12 mouse cellular contexts compared by ENCODE assay signal in genomic region chr3:31079450-31079849, GRCm38 (mm10). TPM values are rescaled to one million over a fixed set of nuclear protein-coding genes. Genes with fewer than 3 reads are reported as not detected.
A peak's percentile ranks its signal among the peaks of the same experiment; 100 is the strongest.
DNase-seq lines count a peak whose midpoint lies in the region; ATAC-seq and TF ChIP-seq lines count a peak whose summit lies in the region.
"Had no signal": no experiment of that assay in that cellular context is flagged by ENCODE, and none has a peak within 500 bp of the region (broad histone marks: within the 10 kb centered on the region; RNA-seq: fewer than 3 reads in every experiment).

No protein-coding gene starts in this region.

- peak; percentile 36 for DNase-seq in kidney, adult 2 months
- DNase-seq in kidney, adult 11 months, result no peak
- DNase-seq in adipocyte (ENCODE audit: low spot score), result peak; percentile 40
- peak; percentile 70 for DNase-seq in large intestine, adult 2 months (ENCODE audit: low read depth, low spot score)
- no peak for DNase-seq in layer of hippocampus, adult 18-20 months (ENCODE audit: low spot score in 2 of 2)
- DNase-seq: embryo, embryonic 11 days had no signal

- no peaks in the 10 kb centered on the region for H3K27me3 ChIP-seq in kidney, adult 2 months (replicated peaks; ENCODE audit: control insufficient read depth, insufficient read depth, low read length)
- no peaks in the 10 kb centered on the region for H3K27me3 ChIP-seq in small intestine, adult 2 months (ENCODE audit: control insufficient read depth, insufficient read depth, low read length)
- H3K27me3 ChIP-seq: forebrain, embryonic 13.5 days; limb, embryonic 15.5 days; neural tube, embryonic 15.5 days had no signal

- no peak for ATAC-seq in megakaryocyte progenitor cell, adult 5-6 weeks (replicated peaks; ENCODE audit: poor library complexity)
- ATAC-seq: forebrain, embryonic 13.5 days; hindbrain, embryonic 16.5 days had no signal

- no peak overlapping the region for H3K27ac ChIP-seq in kidney, adult 2 months (ENCODE audit: insufficient read depth, low read depth, low read length)
- H3K27ac ChIP-seq in small intestine, adult 2 months (ENCODE audit: insufficient read depth, low read depth, low read length), result peak overlapping the region; percentile 24; the same call in 1 of the 2 replicates
- H3K27ac ChIP-seq: forebrain, embryonic 13.5 days; limb, embryonic 15.5 days; neural tube, embryonic 15.5 days had no signal

- no peak overlapping the region for H3K4me3 ChIP-seq in kidney, adult 2 months (ENCODE audit: insufficient read depth, low read depth, low read length)
- peak overlapping the region; percentile 28 for H3K4me3 ChIP-seq in small intestine, adult 2 months (ENCODE audit: low read depth, low read length)
- H3K4me3 ChIP-seq: forebrain, embryonic 13.5 days; limb, embryonic 15.5 days; neural tube, embryonic 15.5 days had no signal

- 46% methylated on average over 10 of the region's 10 CpGs for WGBS in kidney, adult 2 months
- WGBS in large intestine, adult 2 months, result 32% methylated on average over 10 of the region's 10 CpGs
- 16% methylated on average over 10 of the region's 10 CpGs for WGBS in small intestine, adult 2 months

- peaks cover 9% of the 10 kb centered on the region; the same call in 1 of the 2 replicates for H3K4me1 ChIP-seq in kidney, adult 2 months (ENCODE audit: control insufficient read depth, insufficient read depth, low read length)
- H3K4me1 ChIP-seq in small intestine, adult 2 months (ENCODE audit: control insufficient read depth, insufficient read depth, insufficient read length, low read length), result peaks cover 38% of the 10 kb centered on the region; the same call in 1 of the 2 replicates

- H3K36me3 ChIP-seq in kidney, adult 2 months (ENCODE audit: control insufficient read depth, insufficient read depth, low read length), result no peaks in the 10 kb centered on the region
- H3K36me3 ChIP-seq in small intestine, adult 2 months (ENCODE audit: control insufficient read depth, insufficient read depth, low read length), result no peaks in the 10 kb centered on the region
- H3K36me3 ChIP-seq: limb, embryonic 15.5 days; neural tube, embryonic 15.5 days had no signal

- TF ChIP-seq POLR2A in kidney, adult 2 months (IDR thresholded peaks at IDR 0.05; ENCODE audit: low read depth, low read length), result no peak
- TF ChIP-seq POLR2A in small intestine, adult 2 months (IDR thresholded peaks at IDR 0.05; ENCODE audit: low read depth, low read length), result no peak

- no peak for TF ChIP-seq CTCF in kidney, adult 2 months (conservative IDR thresholded peaks at IDR 0.05; ENCODE audit: insufficient read depth, insufficient read length, low read depth, low read length)
- TF ChIP-seq CTCF in small intestine, adult 2 months (IDR thresholded peaks at IDR 0.05; ENCODE audit: extremely low read depth, insufficient read length, insufficient replicate concordance, low read depth, low read length), result no peak

RNA-seq across cellular contexts. Expression of gene Skil, which starts 15.4 kb away (rescaled TPM):
- polyA plus RNA-seq in kidney, adult 2 months (2012; rRNA removed), result 5.8 and 7.7 TPM in 2 replicates
- polyA plus RNA-seq in large intestine, adult 2 months (2012; rRNA removed), result 8.0 and 21.2 TPM in 2 replicates
- polyA plus RNA-seq in small intestine, adult 2 months (2012; rRNA removed), result 3.4 and 8.5 TPM in 2 replicates
- total RNA-seq in layer of hippocampus, adult 18-20 months (2021), result 10 to 100 TPM; 61.6 to 63.4 TPM
- total RNA-seq in megakaryocyte progenitor cell, adult 5-6 weeks (2015), result 5.9 and 6.7 TPM in 2 replicates
- total RNA-seq in megakaryocyte progenitor cell, adult 5-6 weeks (2017), result 13.2 and 15.9 TPM in 2 replicates

Comparison
In these comparisons a context has a peak if more than half of its experiments do, and no peak if none do; other contexts are left out.
1. DNase-seq: peak in kidney, adult 2 months (single experiment), adipocyte (single experiment) and large intestine, adult 2 months (single experiment); none in kidney, adult 11 months (single experiment) and layer of hippocampus, adult 18-20 months (0 of 2).